In genomic region chr4:83533168-83533911, GRCm38 (mm10) we compare ENCODE assay signal across 23 mouse cellular contexts. TPM values are rescaled to one million over a fixed set of nuclear protein-coding genes. Genes with fewer than 3 reads are reported as not detected.
DNase-seq lines count a peak whose midpoint lies in the region; ATAC-seq and TF ChIP-seq lines count a peak whose summit lies in the region.
"Had no signal": no experiment of that assay in that cellular context is flagged by ENCODE, and none has a peak within 500 bp of the region (broad histone marks: within the 10 kb centered on the region; RNA-seq: fewer than 3 reads in every experiment).

No protein-coding gene starts in this region.

- no peaks in the 10 kb centered on the region for H3K27me3 ChIP-seq in lung, postnatal 0 days (replicated peaks; ENCODE audit: insufficient read depth, low read length)
- no peaks in the 10 kb centered on the region for H3K27me3 ChIP-seq in intestine, embryonic 14.5 days (replicated peaks; ENCODE audit: control insufficient read depth, insufficient read depth, low read length)
- H3K27me3 ChIP-seq: megakaryocyte, embryonic 14.5 days; neural tube, embryonic 13.5 days; stomach, embryonic 15.5 days had no signal

- peak; percentile 1 for DNase-seq in embryo, embryonic 10 days (ENCODE audit: low spot score)
- DNase-seq in embryo, embryonic 10.5 days (ENCODE audit: low spot score): no peak
- no peak for DNase-seq in lung, postnatal 0 days (ENCODE audit: low spot score)
- DNase-seq in lung, postnatal 4 days: no peak
- no peak for DNase-seq in intestine, embryonic 14.5 days (ENCODE audit: low spot score)
- DNase-seq in frontal cortex, postnatal 36 days (ENCODE audit: low spot score in 2 of 2): no peak
- DNase-seq: adrenal gland, postnatal 14 days; cerebellum, adult 9-11 months; gastrocnemius, postnatal 36 days; kidney, postnatal 25 days; left cerebral cortex, postnatal 4 days; lung, adult 18-20 months; retina, postnatal 1 day; spleen, adult 18-20 months; thymus, postnatal 36 days had no signal

- no peak for TF ChIP-seq EP300 in lung, postnatal 0 days (IDR thresholded peaks at IDR 0.05)

- no peaks in the 10 kb centered on the region for H3K36me3 ChIP-seq in lung, postnatal 0 days (ENCODE audit: insufficient read depth, low read length)
- no peaks in the 10 kb centered on the region for H3K36me3 ChIP-seq in intestine, embryonic 14.5 days (ENCODE audit: control insufficient read depth, insufficient read depth, low read length)
- H3K36me3 ChIP-seq: hindbrain, embryonic 10.5 days; neural tube, embryonic 13.5 days; stomach, embryonic 15.5 days had no signal

- H3K27ac ChIP-seq in lung, postnatal 0 days (ENCODE audit: low read length): no peak overlapping the region
- H3K27ac ChIP-seq in intestine, embryonic 14.5 days (ENCODE audit: low read depth): no peak overlapping the region
- H3K27ac ChIP-seq: hindbrain, embryonic 10.5 days; neural tube, embryonic 13.5 days; stomach, embryonic 15.5 days had no signal

- H3K4me3 ChIP-seq in lung, postnatal 0 days (ENCODE audit: low read depth, low read length): no peak overlapping the region
- H3K4me3 ChIP-seq in intestine, embryonic 14.5 days (ENCODE audit: low read depth, low read length): no peak overlapping the region
- H3K4me3 ChIP-seq: hindbrain, embryonic 10.5 days; megakaryocyte, embryonic 14.5 days; neural tube, embryonic 13.5 days; stomach, embryonic 15.5 days had no signal

- no peak overlapping the region for H3K4me2 ChIP-seq in lung, postnatal 0 days (replicated peaks; ENCODE audit: low read depth, low read length)
- H3K4me2 ChIP-seq in intestine, embryonic 14.5 days (ENCODE audit: low read length): no peak overlapping the region
- H3K4me2 ChIP-seq: neural tube, embryonic 13.5 days; stomach, embryonic 15.5 days had no signal

- H3K4me1 ChIP-seq in lung, postnatal 0 days (ENCODE audit: insufficient read depth, low read depth, low read length): no peaks in the 10 kb centered on the region
- H3K4me1 ChIP-seq in intestine, embryonic 14.5 days (replicated peaks; ENCODE audit: control insufficient read depth, insufficient read depth, low read length): no peaks in the 10 kb centered on the region
- H3K4me1 ChIP-seq: megakaryocyte, embryonic 14.5 days; stomach, embryonic 15.5 days had no signal

- no peak overlapping the region for H3K9ac ChIP-seq in lung, postnatal 0 days (replicated peaks; ENCODE audit: low read depth)
- H3K9ac ChIP-seq in intestine, embryonic 14.5 days (ENCODE audit: low read length): no peak overlapping the region
- H3K9ac ChIP-seq: neural tube, embryonic 13.5 days; stomach, embryonic 15.5 days had no signal

- TF ChIP-seq CTCF in lung, postnatal 0 days (IDR thresholded peaks at IDR 0.05): peak; percentile 37

- no peak for ATAC-seq in lung, postnatal 0 days
- 0 out of 2 replicates have a peak, but pooled peaks have one; percentile 36 for ATAC-seq in intestine, embryonic 14.5 days (replicated peaks; ENCODE audit: low FRiP score, low TSS enrichment, low read depth)
- peak; percentile 48 for ATAC-seq in megakaryocyte progenitor cell, adult 5-6 weeks (replicated peaks; ENCODE audit: poor library complexity)
- ATAC-seq in megakaryocyte, adult 5-6 weeks (ENCODE audit: poor library complexity, severe bottlenecking): no peak
- ATAC-seq: inflammation-experienced regulatory T-cells, adult 6 months had no signal

- no peaks in the 10 kb centered on the region for H3K9me3 ChIP-seq in lung, postnatal 0 days (ENCODE audit: low read length)
- no peaks in the 10 kb centered on the region for H3K9me3 ChIP-seq in intestine, embryonic 14.5 days (ENCODE audit: control insufficient read depth, low read length)
- H3K9me3 ChIP-seq: G1E; hindbrain, embryonic 10.5 days; megakaryocyte, embryonic 14.5 days; neural tube, embryonic 13.5 days; stomach, embryonic 15.5 days had no signal

- 83% methylated on average over 9 of the region's 9 CpGs for WGBS in lung, postnatal 0 days
- 74% methylated on average over 9 of the region's 9 CpGs for WGBS in intestine, embryonic 14.5 days

RNA-seq across cellular contexts. Expression of gene Ccdc171, which starts 8.0 kb away (rescaled TPM):
- polyA plus RNA-seq in lung, postnatal 0 days (2015; fragmentation: Nextera tagmentation; extraction: Ambion mirVana): 2.0 and 3.3 TPM in 2 replicates
- polyA plus RNA-seq in intestine, embryonic 14.5 days (2014; fragmentation: Nextera tagmentation; extraction: Ambion mirVana): 2.8 and 4.0 TPM in 2 replicates
- 3.4 and 5.9 TPM in 2 replicates for total RNA-seq in megakaryocyte progenitor cell, adult 5-6 weeks (2015)
- 6.2 and 8.7 TPM in 2 replicates for total RNA-seq in megakaryocyte progenitor cell, adult 5-6 weeks (2017)
- 2.8 and 4.9 TPM in 2 replicates for total RNA-seq in megakaryocyte, adult 5-6 weeks (2015)
- total RNA-seq in megakaryocyte, adult 5-6 weeks (2017): 4.8 and 7.1 TPM in 2 replicates

RNA-seq across cellular contexts. Expression of gene Psip1, which starts 47.1 kb away (rescaled TPM):
- polyA plus RNA-seq in lung, postnatal 0 days (2015; fragmentation: Nextera tagmentation; extraction: Ambion mirVana): 38.1 and 44.2 TPM in 2 replicates
- 123 and 132 TPM in 2 replicates for polyA plus RNA-seq in intestine, embryonic 14.5 days (2014; fragmentation: Nextera tagmentation; extraction: Ambion mirVana)
- total RNA-seq in megakaryocyte progenitor cell, adult 5-6 weeks (2015): 154 and 173 TPM in 2 replicates
- 158 and 198 TPM in 2 replicates for total RNA-seq in megakaryocyte progenitor cell, adult 5-6 weeks (2017)
- total RNA-seq in megakaryocyte, adult 5-6 weeks (2015): 94.4 and 96.0 TPM in 2 replicates
- total RNA-seq in megakaryocyte, adult 5-6 weeks (2017): 109 and 111 TPM in 2 replicates

Comparison
In these comparisons a context has a peak if more than half of its experiments do, and no peak if none do; other contexts are left out.
1. ATAC-seq: peak in intestine, embryonic 14.5 days (single experiment) and megakaryocyte progenitor cell, adult 5-6 weeks (single experiment); none in lung, postnatal 0 days (single experiment) and megakaryocyte, adult 5-6 weeks (single experiment).